ENCODE assay signal across 8 mouse cellular contexts in the genomic region with DNA sequence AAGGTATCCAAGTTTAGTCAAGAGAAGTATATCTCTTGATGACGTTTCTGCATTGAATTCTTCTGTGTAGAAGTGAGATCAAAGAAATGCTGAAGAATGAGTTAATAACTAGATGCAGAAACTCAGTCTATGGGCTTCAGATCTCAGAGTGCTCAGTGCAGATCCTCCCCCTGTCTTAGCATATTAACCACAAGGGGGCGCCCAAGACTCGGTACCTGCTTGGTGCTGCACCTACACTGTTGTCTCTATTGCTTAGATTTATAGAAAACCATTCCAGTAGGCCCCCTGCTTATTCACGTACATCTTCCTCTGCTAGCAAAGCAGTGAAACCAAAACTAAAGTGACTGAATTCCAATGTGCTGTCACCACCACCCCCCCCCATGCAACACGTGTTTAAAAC.
DNase-seq lines count a peak whose midpoint lies in the region; ATAC-seq and TF ChIP-seq lines count a peak whose summit lies in the region.

No protein-coding gene starts in this region.

- 30% methylated on average over 5 of the region's 5 CpGs for WGBS in intestine, embryonic 14.5 days
- WGBS in intestine, embryonic 16.5 days, result 30% methylated on average over 5 of the region's 5 CpGs
- WGBS in embryonic facial prominence, embryonic 14.5 days, result 29% methylated on average over 5 of the region's 5 CpGs
- 27% methylated on average over 5 of the region's 5 CpGs for WGBS in hindbrain, embryonic 14.5 days
- 30% methylated on average over 5 of the region's 5 CpGs for WGBS in midbrain, embryonic 10.5 days

- no peak overlapping the region for H3K27ac ChIP-seq in intestine, embryonic 14.5 days (ENCODE audit: low read depth)
- H3K27ac ChIP-seq in intestine, embryonic 16.5 days (ENCODE audit: low read length), result no peak overlapping the region
- no peak overlapping the region for H3K27ac ChIP-seq in embryonic facial prominence, embryonic 14.5 days (replicated peaks; ENCODE audit: low read depth, low read length)
- no peak overlapping the region for H3K27ac ChIP-seq in hindbrain, embryonic 14.5 days
- H3K27ac ChIP-seq in left cerebral cortex, adult 2 months, result no peak overlapping the region
- no peak overlapping the region for H3K27ac ChIP-seq in midbrain, embryonic 10.5 days (replicated peaks)

- TF ChIP-seq CTCF in left cerebral cortex, adult 2 months (IDR thresholded peaks at IDR 0.05), result peak; percentile 68

- intact Hi-C loops in left cerebral cortex, adult 2 months (cut with DNase I), result loop anchor here (1.0 to 5.0 kb wide), 5 partner anchors 79 to 332 kb away; no protein-coding TSS in a partner anchor

- no peaks in the 10 kb centered on the region for H3K4me1 ChIP-seq in intestine, embryonic 14.5 days (replicated peaks; ENCODE audit: control insufficient read depth, insufficient read depth, low read length)
- H3K4me1 ChIP-seq in intestine, embryonic 16.5 days (ENCODE audit: control insufficient read depth, insufficient read depth, low read length), result no peaks in the 10 kb centered on the region
- 0 out of 2 replicates have a peak, but pooled peaks cover 2% of the 10 kb centered on the region for H3K4me1 ChIP-seq in embryonic facial prominence, embryonic 14.5 days (ENCODE audit: control insufficient read depth, insufficient read depth, low read length)
- peaks cover 14% of the 10 kb centered on the region for H3K4me1 ChIP-seq in hindbrain, embryonic 14.5 days (replicated peaks; ENCODE audit: control insufficient read depth, insufficient read depth, low read length)
- H3K4me1 ChIP-seq in midbrain, embryonic 10.5 days, result peaks cover 18% of the 10 kb centered on the region

- H3K9me3 ChIP-seq in intestine, embryonic 14.5 days (ENCODE audit: control insufficient read depth, low read length), result no peaks in the 10 kb centered on the region
- no peaks in the 10 kb centered on the region for H3K9me3 ChIP-seq in intestine, embryonic 16.5 days (ENCODE audit: control insufficient read depth, low read length)
- no peaks in the 10 kb centered on the region for H3K9me3 ChIP-seq in embryonic facial prominence, embryonic 14.5 days (ENCODE audit: control insufficient read depth, low read length)
- H3K9me3 ChIP-seq in hindbrain, embryonic 14.5 days (ENCODE audit: control insufficient read depth, low read length), result no peaks in the 10 kb centered on the region
- H3K9me3 ChIP-seq in midbrain, embryonic 10.5 days (replicated peaks), result no peaks in the 10 kb centered on the region

- no peak overlapping the region for H3K4me3 ChIP-seq in intestine, embryonic 14.5 days (ENCODE audit: low read depth, low read length)
- no peak overlapping the region for H3K4me3 ChIP-seq in intestine, embryonic 16.5 days (ENCODE audit: low read length)
- H3K4me3 ChIP-seq in embryonic facial prominence, embryonic 14.5 days (ENCODE audit: low read depth, low read length), result no peak overlapping the region
- H3K4me3 ChIP-seq in hindbrain, embryonic 14.5 days (replicated peaks; ENCODE audit: low read length), result no peak overlapping the region
- no peak overlapping the region for H3K4me3 ChIP-seq in left cerebral cortex, adult 2 months
- H3K4me3 ChIP-seq in midbrain, embryonic 10.5 days, result no peak overlapping the region

- H3K36me3 ChIP-seq in intestine, embryonic 14.5 days (ENCODE audit: control insufficient read depth, insufficient read depth, low read length), result no peaks in the 10 kb centered on the region
- H3K36me3 ChIP-seq in intestine, embryonic 16.5 days (ENCODE audit: control insufficient read depth, insufficient read depth, low read length), result no peaks in the 10 kb centered on the region
- no peaks in the 10 kb centered on the region for H3K36me3 ChIP-seq in embryonic facial prominence, embryonic 14.5 days (ENCODE audit: control insufficient read depth, insufficient read depth, low read length)
- no peaks in the 10 kb centered on the region for H3K36me3 ChIP-seq in hindbrain, embryonic 14.5 days (replicated peaks; ENCODE audit: control insufficient read depth, insufficient read depth)
- H3K36me3 ChIP-seq in midbrain, embryonic 10.5 days, result no peaks in the 10 kb centered on the region

- peak; percentile 57 for DNase-seq in intestine, embryonic 14.5 days (ENCODE audit: low spot score)
- DNase-seq in brain, adult 2 months (ENCODE audit: low read depth, low spot score), result peak; percentile 82
- DNase-seq in embryonic facial prominence, embryonic 14.5 days (ENCODE audit: low spot score), result peak; percentile 57
- DNase-seq in hindbrain, embryonic 14.5 days (ENCODE audit: low spot score), result peak; percentile 68
- DNase-seq in left cerebral cortex, adult 2 months (ENCODE audit: extremely low spot score in 1 of 2, low spot score in 2 of 2), result peak; percentile 65 to 75
- DNase-seq in midbrain, embryonic 10.5 days (ENCODE audit: low spot score), result peak; percentile 58
- DNase-seq in spleen, postnatal 4 days (ENCODE audit: low spot score in 2 of 2), result peak; percentile 27 to 76

- H3K4me2 ChIP-seq in intestine, embryonic 14.5 days (ENCODE audit: low read length), result no peak overlapping the region
- no peak overlapping the region for H3K4me2 ChIP-seq in intestine, embryonic 16.5 days (ENCODE audit: low read depth, low read length)
- H3K4me2 ChIP-seq in embryonic facial prominence, embryonic 14.5 days (ENCODE audit: low read depth, low read length), result no peak overlapping the region
- no peak overlapping the region for H3K4me2 ChIP-seq in hindbrain, embryonic 14.5 days (replicated peaks)

- H3K27me3 ChIP-seq in intestine, embryonic 14.5 days (replicated peaks; ENCODE audit: control insufficient read depth, insufficient read depth, low read length), result no peaks in the 10 kb centered on the region
- H3K27me3 ChIP-seq in intestine, embryonic 16.5 days (replicated peaks; ENCODE audit: control insufficient read depth, insufficient read depth, low read length), result no peaks in the 10 kb centered on the region
- H3K27me3 ChIP-seq in embryonic facial prominence, embryonic 14.5 days (replicated peaks; ENCODE audit: control insufficient read depth, insufficient read depth, low read length), result no peaks in the 10 kb centered on the region
- H3K27me3 ChIP-seq in hindbrain, embryonic 14.5 days (ENCODE audit: control insufficient read depth, insufficient read depth, low read length), result no peaks in the 10 kb centered on the region
- peaks cover 38% of the 10 kb centered on the region; the same call in 1 of the 2 replicates for H3K27me3 ChIP-seq in midbrain, embryonic 10.5 days (ENCODE audit: low read depth, poor library complexity, severe bottlenecking)

- no peak overlapping the region for H3K9ac ChIP-seq in intestine, embryonic 14.5 days (ENCODE audit: low read length)
- no peak overlapping the region for H3K9ac ChIP-seq in intestine, embryonic 16.5 days (ENCODE audit: low read depth, low read length)
- no peak overlapping the region for H3K9ac ChIP-seq in embryonic facial prominence, embryonic 14.5 days (ENCODE audit: low read depth, low read length)
- no peak overlapping the region for H3K9ac ChIP-seq in hindbrain, embryonic 14.5 days

- ATAC-seq in intestine, embryonic 14.5 days (replicated peaks; ENCODE audit: low FRiP score, low TSS enrichment, low read depth), result no peak; the same call in 1 of the 2 replicates
- ATAC-seq in intestine, embryonic 16.5 days, result no peak
- ATAC-seq in embryonic facial prominence, embryonic 14.5 days (ENCODE audit: low read depth), result 0 out of 2 replicates have a peak, but pooled peaks have one; percentile 62
- 0 out of 2 replicates have a peak, but pooled peaks have one; percentile 51 for ATAC-seq in hindbrain, embryonic 14.5 days (ENCODE audit: low FRiP score)

Comparison
In these comparisons a context has a peak if more than half of its experiments do, and no peak if none do; other contexts are left out.
1. ATAC-seq: peak in embryonic facial prominence, embryonic 14.5 days (single experiment) and hindbrain, embryonic 14.5 days (single experiment); none in intestine, embryonic 14.5 days (single experiment) and intestine, embryonic 16.5 days (single experiment).
2. Peak in every context shown above with its lines, with median percentiles within 50 percentile points of each other: DNase-seq.